Mouse (Mus musculus) 416B (cell line): ENCODE results near the gene Tnik.

Experiments used
- DNase-seq: peaks from one replicate; pipeline ENCODE4 v3.0.0; 2011; ENCODE audit warnings: low read depth

Tnik gene

GRCm38 (mm10) chr3:28263002-28263947 is at the start of gene Tnik:
Gene Tnik, plus strand, starts transcription at chr3:28263214.
- DNase-seq: peak; percentile 96

GRCm38 (mm10) chr3:28214886-28215311 is 48.1 kb upstream of the Tnik start:
- DNase-seq: no peak

GRCm38 (mm10) chr3:28217001-28217400 is 46.0 kb upstream of the Tnik start:
- no peak for DNase-seq

GRCm38 (mm10) chr3:28219533-28219932 is 43.5 kb upstream of the Tnik start:
- no peak for DNase-seq

GRCm38 (mm10) chr3:28219964-28220363 is 43.0 kb upstream of the Tnik start:
- no peak for DNase-seq

- no peak for DNase-seq
Observed at GRCm38 (mm10) chr3:28224437-28225356, 38.3 kb upstream of the Tnik start.

GRCm38 (mm10) chr3:28225357-28225905 is 37.6 kb upstream of the Tnik start:
- no peak for DNase-seq

GRCm38 (mm10) chr3:28226181-28226580 is 36.8 kb upstream of the Tnik start:
- DNase-seq: no peak

GRCm38 (mm10) chr3:28228930-28229329 is 34.1 kb upstream of the Tnik start:
- no peak for DNase-seq

GRCm38 (mm10) chr3:28229503-28229902 is 33.5 kb upstream of the Tnik start:
- peak; percentile 80 for DNase-seq

- DNase-seq: no peak
Observed at GRCm38 (mm10) chr3:28232885-28233284, 30.1 kb upstream of the Tnik start.

- no peak for DNase-seq
Observed at GRCm38 (mm10) chr3:28234179-28234578, 28.8 kb upstream of the Tnik start.

GRCm38 (mm10) chr3:28236689-28237088 is 26.3 kb upstream of the Tnik start:
- peak; percentile 58 for DNase-seq

- DNase-seq: peak; percentile 40
Observed at GRCm38 (mm10) chr3:28238136-28238535, 24.9 kb upstream of the Tnik start.

GRCm38 (mm10) chr3:28242561-28242960 is 20.5 kb upstream of the Tnik start:
- no peak for DNase-seq

GRCm38 (mm10) chr3:28244244-28244890 is 18.6 kb upstream of the Tnik start:
- DNase-seq: peak; percentile 80

- no peak for DNase-seq
Observed at GRCm38 (mm10) chr3:28248255-28248957, 14.6 kb upstream of the Tnik start.

- no peak for DNase-seq
Observed at GRCm38 (mm10) chr3:28255711-28256110, 7.3 kb upstream of the Tnik start.

- DNase-seq: peak; percentile 93
Observed at GRCm38 (mm10) chr3:28262371-28263001, 528 bp upstream of the Tnik start.
